Mouse (Mus musculus) intestine, postnatal 0 days (tissue): ENCODE measurements around the gene Ech1. TPM values are rescaled to one million over a fixed set of nuclear protein-coding genes. Genes with fewer than 3 reads are reported as not detected.

Experiments used
- ATAC-seq: fragments of 200-750 bp; cut with Nextera tagmentation; 2 replicates; pipeline ENCODE4 v1.8.0; 2017; ENCODE audit warnings: mild to moderate bottlenecking, moderate TSS enrichment, moderate library complexity
- H3K27ac ChIP-seq: fragments of 300-500 bp; sonication (generic); 2 replicates; pipeline ENCODE4 v1.5.1; 2014; ENCODE audit warnings: mild to moderate bottlenecking, low read depth, low read length, moderate library complexity
- H3K27me3 ChIP-seq: fragments of 300-500 bp; sonication (generic); replicated peaks from 2 replicates; pipeline ENCODE4 v1.6.1; 2014; ENCODE audit warnings: low read length, mixed read lengths; ENCODE audit not compliant: control insufficient read depth, insufficient read depth
- H3K36me3 ChIP-seq: fragments of 300-500 bp; sonication (generic); 2 replicates; pipeline ENCODE4 v1.6.1; 2014; ENCODE audit warnings: mild to moderate bottlenecking, moderate library complexity; ENCODE audit not compliant: control insufficient read depth, insufficient read depth
- H3K4me1 ChIP-seq: fragments of 300-500 bp; sonication (generic); replicated peaks from 2 replicates; pipeline ENCODE4 v1.6.1; 2014; ENCODE audit warnings: antibody characterized with exemption, low read length, mixed read lengths; ENCODE audit not compliant: control insufficient read depth, insufficient read depth
- H3K4me2 ChIP-seq: fragments of 300-500 bp; sonication (generic); replicated peaks from 2 replicates; pipeline ENCODE4 v1.6.1; 2014; ENCODE audit warnings: low read depth, mild to moderate bottlenecking, moderate library complexity
- H3K4me3 ChIP-seq: fragments of 300-500 bp; sonication (generic); 2 replicates; pipeline ENCODE4 v1.5.1; 2014; ENCODE audit warnings: low read depth, low read length
- H3K9ac ChIP-seq: fragments of 300-500 bp; sonication (generic); 2 replicates; pipeline ENCODE4 v1.6.1; 2014; ENCODE audit warnings: mild to moderate bottlenecking, low read depth, low read length
- H3K9me3 ChIP-seq: fragments of 300-500 bp; sonication (generic); 2 replicates; pipeline ENCODE4 v1.6.1; 2016; ENCODE audit warnings: mixed run types; ENCODE audit not compliant: control insufficient read depth
- CTCF ChIP-seq: sonication (generic); IDR thresholded peaks from 2 replicates; pipeline ENCODE4 v1.5.1; 2016; ENCODE audit warnings: low read depth, mild to moderate bottlenecking, control low read depth, antibody characterized with exemption, moderate library complexity
- WGBS: fragments of 180-500 bp; shearing (Covaris S2); extraction: QIAGEN DNeasy Blood & Tissue Kit; methylation state at CpG from one replicate; pipeline ENCODE4 v1.1.7; 2014; 5-methylcytosine and 5-hydroxymethylcytosine counted together
- polyA plus RNA-seq: library from polyadenylated mRNA; unstranded; fragments of >200 nt; fragmentation: Nextera tagmentation; extraction: Ambion mirVana; gene quantifications from 2 replicates; pipeline ENCODE4 v1.2.1, GENCODE M21; 2015

Gene Ech1
- polyA plus RNA-seq, 1 experiment from 2014 or later: 426 TPM

GRCm38 (mm10) chr7:28811640-28812275 is 13.3 kb upstream of the Ech1 start:
- H3K4me2 ChIP-seq: peak overlapping the region; percentile 66
- 2% methylated on average over 7 of the region's 7 CpGs for WGBS
- peaks cover 10% of the 10 kb centered on the region; the same call in 1 of the 2 replicates for H3K4me1 ChIP-seq
- no peak for TF ChIP-seq CTCF
- H3K27me3 ChIP-seq: no peaks in the 10 kb centered on the region
- peak overlapping the region; percentile 92 for H3K4me3 ChIP-seq
- no peak for ATAC-seq
- H3K27ac ChIP-seq: peak overlapping the region; percentile 99; the same call in 1 of the 2 replicates
- peaks cover 39% of the 10 kb centered on the region for H3K36me3 ChIP-seq
- no peaks in the 10 kb centered on the region for H3K9me3 ChIP-seq
- peak overlapping the region; percentile 96 for H3K9ac ChIP-seq

- Histone ChIP-seq H3K27me3 (no peaks in the 10 kb centered on the region), H3K4me3 (peak overlapping the region; percentile 92), H3K36me3 (peaks cover 46% of the 10 kb centered on the region), H3K27ac (peak overlapping the region; percentile 58), H3K4me2 (peak overlapping the region; percentile 66), H3K9me3 (no peaks in the 10 kb centered on the region), H3K4me1 (peaks cover 10% of the 10 kb centered on the region; the same call in 1 of the 2 replicates), H3K9ac (peak overlapping the region; percentile 96)
- 29% methylated on average over 4 of the region's 4 CpGs for WGBS
- no peak for ATAC-seq
- no peak for TF ChIP-seq CTCF
Measured at GRCm38 (mm10) chr7:28812436-28812835, 12.6 kb upstream of the Ech1 start.

GRCm38 (mm10) chr7:28812949-28813348 is 12.1 kb upstream of the Ech1 start:
- peak overlapping the region; percentile 92 for H3K4me3 ChIP-seq
- H3K27me3 ChIP-seq: no peaks in the 10 kb centered on the region
- peak overlapping the region; percentile 66 for H3K4me2 ChIP-seq
- H3K9ac ChIP-seq: no peak overlapping the region
- WGBS: 45% methylated on average over 5 of the region's 5 CpGs
- no peak for ATAC-seq
- peaks cover 51% of the 10 kb centered on the region for H3K36me3 ChIP-seq
- H3K9me3 ChIP-seq: no peaks in the 10 kb centered on the region
- peaks cover 5% of the 10 kb centered on the region; the same call in 1 of the 2 replicates for H3K4me1 ChIP-seq
- peak; percentile 61 for TF ChIP-seq CTCF
- H3K27ac ChIP-seq: peak overlapping the region; percentile 58; the same call in 1 of the 2 replicates

- 47% methylated on average over 5 of the region's 5 CpGs for WGBS
- no peaks in the 10 kb centered on the region for H3K9me3 ChIP-seq
- H3K4me2 ChIP-seq: no peak overlapping the region; the same call in 1 of the 2 replicates
- no peak overlapping the region for H3K9ac ChIP-seq
- H3K36me3 ChIP-seq: peaks cover 64% of the 10 kb centered on the region
- TF ChIP-seq CTCF: no peak
- H3K27me3 ChIP-seq: no peaks in the 10 kb centered on the region
- H3K27ac ChIP-seq: 0 out of 2 replicates have a peak overlapping the region, but pooled peaks have one; percentile 16
- peaks cover 5% of the 10 kb centered on the region; the same call in 1 of the 2 replicates for H3K4me1 ChIP-seq
- 0 out of 2 replicates have a peak overlapping the region, but pooled peaks have one; percentile 3 for H3K4me3 ChIP-seq
- no peak for ATAC-seq
Measured at GRCm38 (mm10) chr7:28814306-28815034, 10.5 kb upstream of the Ech1 start.

GRCm38 (mm10) chr7:28815230-28815629 is 9.8 kb upstream of the Ech1 start:
- no peak for ATAC-seq
- Histone ChIP-seq H3K27me3 (no peaks in the 10 kb centered on the region), H3K9ac (no peak overlapping the region), H3K27ac (0 out of 2 replicates have a peak overlapping the region, but pooled peaks have one; percentile 16), H3K36me3 (peaks cover 72% of the 10 kb centered on the region), H3K9me3 (no peaks in the 10 kb centered on the region), H3K4me3 (no peak overlapping the region), H3K4me1 (peaks cover 5% of the 10 kb centered on the region; the same call in 1 of the 2 replicates), H3K4me2 (no peak overlapping the region)
- no peak for TF ChIP-seq CTCF
- 86% methylated on average over 9 of the region's 9 CpGs for WGBS

GRCm38 (mm10) chr7:28816201-28816600 is 8.8 kb upstream of the Ech1 start:
- Histone ChIP-seq H3K9ac (no peak overlapping the region), H3K4me1 (peaks cover 5% of the 10 kb centered on the region; the same call in 1 of the 2 replicates), H3K27ac (peak overlapping the region; percentile 35; the same call in 1 of the 2 replicates), H3K9me3 (no peaks in the 10 kb centered on the region), H3K4me2 (no peak overlapping the region), H3K27me3 (no peaks in the 10 kb centered on the region), H3K4me3 (no peak overlapping the region), H3K36me3 (peaks cover 82% of the 10 kb centered on the region)
- WGBS: 79% methylated on average over 9 of the region's 9 CpGs
- no peak for TF ChIP-seq CTCF
- no peak for ATAC-seq
